Mouse (Mus musculus) embryonic facial prominence, embryonic 15.5 days (tissue): ENCODE data around the gene Olfr1290. TPM values are rescaled to one million over a fixed set of nuclear protein-coding genes. Genes with fewer than 3 reads are reported as not detected.

Experiments used
- ATAC-seq: fragments of 200-750 bp; cut with Nextera tagmentation; 2 replicates; pipeline ENCODE4 v1.8.0; 2017; ENCODE audit warnings: low read depth, moderate TSS enrichment; ENCODE audit not compliant: insufficient number of reproducible peaks, low FRiP score, low TSS enrichment
- H3K27ac ChIP-seq: fragments of 300-500 bp; sonication (generic); replicated peaks from 2 replicates; pipeline ENCODE4 v1.5.1; 2015; ENCODE audit warnings: mild to moderate bottlenecking, inconsistent platforms
- H3K27me3 ChIP-seq: fragments of 300-500 bp; sonication (generic); 2 replicates; pipeline ENCODE4 v1.6.1; 2015; ENCODE audit warnings: inconsistent platforms
- H3K36me3 ChIP-seq: fragments of 300-500 bp; sonication (generic); 2 replicates; pipeline ENCODE4 v1.6.1; 2015; ENCODE audit warnings: mild to moderate bottlenecking, inconsistent platforms
- H3K4me1 ChIP-seq: fragments of 300-500 bp; sonication (generic); 2 replicates; pipeline ENCODE4 v1.6.1; 2015; ENCODE audit warnings: inconsistent platforms
- H3K4me2 ChIP-seq: fragments of 300-500 bp; sonication (generic); replicated peaks from 2 replicates; pipeline ENCODE4 v1.6.1; 2015; ENCODE audit warnings: mild to moderate bottlenecking, inconsistent platforms
- H3K4me3 ChIP-seq: fragments of 300-500 bp; sonication (generic); replicated peaks from 2 replicates; pipeline ENCODE4 v1.5.1; 2015; ENCODE audit warnings: mild to moderate bottlenecking, inconsistent platforms
- H3K9ac ChIP-seq: fragments of 300-500 bp; sonication (generic); 2 replicates; pipeline ENCODE4 v1.6.1; 2015; ENCODE audit warnings: inconsistent platforms
- H3K9me3 ChIP-seq: fragments of 300-500 bp; sonication (generic); replicated peaks from 2 replicates; pipeline ENCODE4 v1.6.1; 2016; ENCODE audit warnings: inconsistent platforms
- WGBS: fragments of 180-500 bp; shearing (Covaris S2); methylation state at CpG from one replicate; pipeline ENCODE4 v1.1.7; 2015; 5-methylcytosine and 5-hydroxymethylcytosine counted together
- polyA plus RNA-seq: library from polyadenylated mRNA; unstranded; fragments of >200 nt; fragmentation: Nextera tagmentation; extraction: Ambion mirVana; gene quantifications from 2 replicates; pipeline ENCODE4 v1.2.1, GENCODE M21; 2015

Gene Olfr1290
- not detected in 2 replicates for polyA plus RNA-seq

DNA sequence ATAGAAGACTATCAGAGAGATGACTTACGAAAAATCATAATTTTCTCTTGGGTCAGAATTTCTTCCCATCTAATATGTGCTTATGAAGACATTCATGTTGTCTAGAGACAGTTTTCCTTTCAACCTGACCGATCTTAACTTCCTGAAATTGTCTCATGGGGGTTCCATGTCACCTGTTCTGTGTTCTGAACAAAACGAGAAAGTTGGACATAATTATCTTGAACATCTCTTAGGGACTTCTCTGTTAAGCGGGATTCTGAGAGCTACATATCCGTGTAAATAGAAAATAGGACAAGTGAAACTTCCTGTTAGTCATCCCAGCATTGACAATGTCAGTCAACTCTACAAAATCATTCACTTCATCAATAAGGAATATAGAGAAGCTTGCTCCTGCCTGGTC lies at the start of gene Olfr1290:
TSS of gene Olfr1290 (minus strand) at position 101 of the 400 bp plus-strand sequence.
- 75% methylated on average over 5 of the region's 5 CpGs for WGBS
- no peak within 1 kb of the TSS for H3K27ac ChIP-seq
- H3K4me1 ChIP-seq: no peaks in the 10 kb centered on the region
- no peak within 1 kb of the TSS for H3K9ac ChIP-seq
- no peaks in the 10 kb centered on the region for H3K36me3 ChIP-seq
- no peak for ATAC-seq
- no peak within 1 kb of the TSS for H3K4me3 ChIP-seq
- H3K9me3 ChIP-seq: no peaks in the 10 kb centered on the region
- H3K27me3 ChIP-seq: no peaks in the 10 kb centered on the region
- no peak within 1 kb of the TSS for H3K4me2 ChIP-seq

DNA sequence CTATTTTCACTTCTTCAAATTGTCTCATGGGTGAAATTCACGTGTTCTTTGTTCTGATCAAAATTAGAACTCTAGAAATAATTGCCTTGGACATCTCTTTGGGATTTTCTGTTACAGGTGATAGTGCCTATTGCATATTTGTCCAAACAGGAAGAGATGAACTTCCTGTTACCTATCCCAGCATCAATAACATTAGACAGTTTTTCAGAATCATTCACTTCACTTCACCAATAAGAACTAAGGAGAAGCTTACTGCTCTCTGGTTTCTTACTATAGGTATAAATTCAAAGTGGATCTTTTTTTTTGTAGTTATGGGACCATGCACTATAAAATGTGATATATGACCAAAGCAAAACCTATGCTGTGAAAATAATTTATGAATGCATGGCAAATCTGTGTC lies 46.6 kb upstream of the Olfr1290 start, which contains the start of gene Olfr1294:
TSS of gene Olfr1294 (minus strand) at position 101 of the 400 bp plus-strand sequence.
- Histone ChIP-seq H3K27me3 (no peaks in the 10 kb centered on the region), H3K4me3 (no peak within 1 kb of the TSS), H3K4me1 (no peaks in the 10 kb centered on the region), H3K9me3 (no peaks in the 10 kb centered on the region), H3K27ac (no peak within 1 kb of the TSS), H3K36me3 (no peaks in the 10 kb centered on the region), H3K9ac (no peak within 1 kb of the TSS), H3K4me2 (no peak within 1 kb of the TSS)
- 42% methylated on average over 1 of the region's 1 CpGs for WGBS
- no peak for ATAC-seq

DNA sequence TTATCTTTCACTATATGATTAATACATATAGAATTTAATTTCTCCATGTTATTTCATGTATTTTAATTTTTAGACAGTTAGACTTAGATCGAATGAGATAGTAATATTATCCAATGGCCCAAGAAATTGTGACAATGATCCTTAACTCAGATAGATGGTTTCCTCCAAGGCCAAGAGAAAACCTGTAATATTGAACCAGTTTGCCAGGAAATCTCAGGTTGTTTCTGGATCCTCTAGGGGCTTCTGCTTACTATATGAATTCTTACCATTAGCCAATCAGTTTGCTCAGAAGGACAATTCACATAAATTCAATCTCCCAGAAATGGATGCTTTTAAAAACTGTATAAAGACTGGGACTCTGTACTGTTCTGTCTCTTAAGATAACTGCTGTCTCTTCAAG lies 31.3 kb upstream of the Olfr1290 start, which contains the start of gene Olfr1293-ps:
TSS of gene Olfr1293-ps (plus strand) at position 301 of the 400 bp plus-strand sequence.
- 76% methylated on average over 1 of the region's 1 CpGs for WGBS
- no peaks in the 10 kb centered on the region for H3K27me3 ChIP-seq
- no peak within 1 kb of the TSS for H3K27ac ChIP-seq
- no peak for ATAC-seq
- H3K4me1 ChIP-seq: no peaks in the 10 kb centered on the region
- H3K4me2 ChIP-seq: no peak within 1 kb of the TSS
- H3K9ac ChIP-seq: no peak within 1 kb of the TSS
- no peaks in the 10 kb centered on the region for H3K9me3 ChIP-seq
- H3K36me3 ChIP-seq: no peaks in the 10 kb centered on the region
- H3K4me3 ChIP-seq: no peak within 1 kb of the TSS

DNA sequence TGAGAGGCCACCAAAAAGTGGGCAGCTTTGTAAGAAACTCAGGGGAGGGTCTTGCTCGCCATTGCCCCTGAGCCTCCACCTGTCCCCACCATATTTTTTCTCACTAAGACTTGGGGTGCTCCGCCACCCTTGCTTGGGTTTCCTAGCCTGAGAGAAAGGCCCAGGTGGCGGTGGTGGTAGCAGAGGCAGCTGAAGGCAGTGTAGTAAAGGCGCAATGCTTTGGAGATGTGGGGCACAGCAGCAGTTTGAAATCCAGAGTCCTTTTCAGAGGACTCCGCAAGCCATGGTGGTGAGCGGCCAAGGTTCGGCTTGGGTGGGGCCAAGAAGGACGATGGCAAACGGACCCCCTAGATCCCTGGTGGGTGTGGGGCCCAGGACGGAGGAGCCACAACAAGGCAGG lies 23.8 kb upstream of the Olfr1290 start:
- no peaks in the 10 kb centered on the region for H3K4me1 ChIP-seq
- no peak for ATAC-seq
- no peak overlapping the region for H3K9ac ChIP-seq
- no peak overlapping the region for H3K4me2 ChIP-seq
- no peaks in the 10 kb centered on the region for H3K9me3 ChIP-seq
- H3K27me3 ChIP-seq: no peaks in the 10 kb centered on the region
- no peaks in the 10 kb centered on the region for H3K36me3 ChIP-seq
- WGBS: 86% methylated on average over 10 of the region's 10 CpGs
- no peak overlapping the region for H3K27ac ChIP-seq
- H3K4me3 ChIP-seq: no peak overlapping the region

DNA sequence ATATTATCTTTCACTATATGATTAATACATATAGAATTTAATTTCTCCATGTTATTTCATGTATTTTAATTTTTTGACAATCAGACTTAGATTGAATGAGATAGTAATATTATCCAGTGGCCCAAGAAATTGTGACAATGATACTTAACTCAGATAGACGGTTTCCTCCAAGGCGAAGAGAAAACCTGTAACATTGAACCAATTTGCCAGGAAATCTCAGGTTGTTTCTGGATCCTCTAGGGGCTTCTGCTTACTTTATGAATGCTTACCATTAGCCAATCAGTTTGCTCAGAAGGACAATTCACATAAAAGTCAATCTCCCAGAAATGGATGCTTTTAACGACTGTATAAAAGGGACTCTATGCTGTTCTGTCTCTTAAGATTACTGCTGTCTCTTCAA lies 3.3 kb upstream of the Olfr1290 start, which contains the start of gene Olfr1291-ps1:
TSS of gene Olfr1291-ps1 (plus strand) at position 301 of the 400 bp plus-strand sequence.
- ATAC-seq: no peak
- H3K27me3 ChIP-seq: no peaks in the 10 kb centered on the region
- H3K4me3 ChIP-seq: no peak within 1 kb of the TSS
- no peak within 1 kb of the TSS for H3K27ac ChIP-seq
- no peaks in the 10 kb centered on the region for H3K9me3 ChIP-seq
- no peaks in the 10 kb centered on the region for H3K36me3 ChIP-seq
- H3K9ac ChIP-seq: no peak within 1 kb of the TSS
- WGBS: 83% methylated on average over 3 of the region's 3 CpGs
- no peak within 1 kb of the TSS for H3K4me2 ChIP-seq
- H3K4me1 ChIP-seq: no peaks in the 10 kb centered on the region

DNA sequence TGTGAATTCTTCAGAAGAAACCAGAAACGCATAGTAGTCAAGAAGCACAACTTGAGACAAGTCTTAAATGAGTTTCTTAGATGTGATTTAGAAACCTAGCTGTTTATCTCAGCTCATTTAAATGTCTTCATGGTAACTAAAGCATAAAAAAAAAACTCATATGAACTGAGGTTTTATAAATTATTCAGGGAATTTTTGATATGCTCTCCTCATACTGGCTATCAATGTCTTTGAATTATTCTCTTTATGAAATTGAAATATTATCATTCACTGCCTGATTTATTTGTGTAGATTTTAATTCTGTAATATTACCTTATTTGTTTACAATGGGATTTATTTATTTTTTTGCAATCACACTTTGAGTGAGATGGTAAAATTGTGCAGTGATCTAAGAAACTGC lies 13.1 kb downstream of the Olfr1290 start, which contains the start of gene Olfr1289:
TSS of gene Olfr1289 (plus strand) at position 301 of the 400 bp plus-strand sequence.
- Histone ChIP-seq H3K9me3 (no peaks in the 10 kb centered on the region), H3K27ac (no peak within 1 kb of the TSS), H3K4me2 (no peak within 1 kb of the TSS), H3K4me3 (no peak within 1 kb of the TSS), H3K4me1 (no peaks in the 10 kb centered on the region), H3K36me3 (no peaks in the 10 kb centered on the region), H3K9ac (no peak within 1 kb of the TSS), H3K27me3 (no peaks in the 10 kb centered on the region)
- ATAC-seq: no peak
- 69% methylated on average over 1 of the region's 1 CpGs for WGBS

DNA sequence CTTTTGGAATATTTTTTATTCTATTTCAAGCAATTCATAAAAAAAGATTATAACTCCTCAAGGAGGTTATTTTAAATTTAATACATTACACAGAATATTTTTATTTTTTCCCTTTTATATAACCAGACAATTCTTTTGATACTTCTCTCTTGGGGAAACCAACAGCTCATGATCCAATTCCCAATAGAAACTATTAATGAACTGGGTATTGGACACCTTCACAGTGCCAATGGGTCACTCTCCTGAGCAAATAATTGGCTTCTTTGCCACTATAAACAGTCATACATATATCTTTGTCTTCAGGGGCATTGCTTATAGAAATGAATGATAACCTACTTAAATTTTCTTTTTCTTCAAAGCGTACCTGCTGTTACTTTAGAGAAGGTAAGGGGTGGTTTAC lies 19.8 kb downstream of the Olfr1290 start, which contains the start of gene Olfr1288:
TSS of gene Olfr1288 (plus strand) at position 301 of the 400 bp plus-strand sequence.
- no peak within 1 kb of the TSS for H3K27ac ChIP-seq
- ATAC-seq: no peak
- no peaks in the 10 kb centered on the region for H3K9me3 ChIP-seq
- H3K27me3 ChIP-seq: no peaks in the 10 kb centered on the region
- WGBS: 89% methylated on average over 1 of the region's 1 CpGs
- H3K4me1 ChIP-seq: no peaks in the 10 kb centered on the region
- H3K9ac ChIP-seq: no peak within 1 kb of the TSS
- no peak within 1 kb of the TSS for H3K4me3 ChIP-seq
- H3K36me3 ChIP-seq: no peaks in the 10 kb centered on the region
- no peak within 1 kb of the TSS for H3K4me2 ChIP-seq

DNA sequence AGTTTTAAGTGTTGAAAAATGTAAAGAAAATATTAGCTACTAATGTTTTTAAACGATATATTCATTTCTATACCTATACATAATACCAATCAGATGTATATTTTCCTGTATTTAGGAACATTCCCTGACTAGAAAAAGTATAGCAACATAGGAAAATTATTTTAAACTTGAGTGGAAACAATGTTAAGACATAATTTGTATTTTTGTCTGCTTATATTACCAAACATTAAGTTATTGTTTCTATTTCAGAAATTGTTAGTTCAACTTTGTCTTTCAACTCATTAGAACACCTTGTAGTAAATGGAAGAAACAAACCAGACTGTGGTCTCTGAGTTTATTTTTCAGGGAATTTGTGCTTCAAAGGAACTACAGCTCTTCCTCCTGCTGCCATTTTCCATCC lies 44.8 kb downstream of the Olfr1290 start, which contains the start of gene Olfr1287:
TSS of gene Olfr1287 (plus strand) at position 301 of the 400 bp plus-strand sequence.
- no peak for ATAC-seq
- Histone ChIP-seq H3K27me3 (no peaks in the 10 kb centered on the region), H3K27ac (no peak within 1 kb of the TSS), H3K4me1 (no peaks in the 10 kb centered on the region), H3K4me2 (no peak within 1 kb of the TSS), H3K9me3 (no peaks in the 10 kb centered on the region), H3K4me3 (no peak within 1 kb of the TSS), H3K9ac (no peak within 1 kb of the TSS), H3K36me3 (no peaks in the 10 kb centered on the region)
- WGBS: 78% methylated on average over 1 of the region's 1 CpGs

Other genes starting within 250 kb of the Olfr1290 start
- not detected in 2 replicates for gene Olfr1276, start 239.3 kb downstream of the Olfr1290 start, polyA plus RNA-seq
- not detected in 2 replicates for gene Olfr1277, start 219.7 kb downstream of the Olfr1290 start, polyA plus RNA-seq
- not detected in 2 replicates for gene Olfr1278, start 203.7 kb downstream of the Olfr1290 start, polyA plus RNA-seq
- gene Olfr1279, start 193.2 kb downstream of the Olfr1290 start, polyA plus RNA-seq: not detected in 2 replicates
- gene Olfr1280, start 179.8 kb downstream of the Olfr1290 start, polyA plus RNA-seq: not detected in 2 replicates
- not detected in 2 replicates for gene Olfr1281, start 167.3 kb downstream of the Olfr1290 start, polyA plus RNA-seq
- not detected in 2 replicates for gene Olfr1282, start 157.8 kb downstream of the Olfr1290 start, polyA plus RNA-seq
- gene Olfr1283, start 127.0 kb downstream of the Olfr1290 start, polyA plus RNA-seq: not detected in 2 replicates
- gene Olfr1284, start 118.3 kb downstream of the Olfr1290 start, polyA plus RNA-seq: not detected in 2 replicates
- not detected in 2 replicates for gene Olfr1286, start 70.7 kb downstream of the Olfr1290 start, polyA plus RNA-seq
- gene Olfr1287, start 44.7 kb downstream of the Olfr1290 start, polyA plus RNA-seq: not detected in 2 replicates
- gene Olfr1288, start 19.7 kb downstream of the Olfr1290 start, polyA plus RNA-seq: not detected in 2 replicates
- gene Olfr1289, start 13.0 kb downstream of the Olfr1290 start, polyA plus RNA-seq: not detected in 2 replicates
- gene Olfr1291-ps1, start 3.4 kb upstream of the Olfr1290 start, polyA plus RNA-seq: 0.04 TPM in 1 of 2 replicates, not detected in the other
- gene Olfr1293-ps, start 31.4 kb upstream of the Olfr1290 start, polyA plus RNA-seq: not detected in 2 replicates
- gene Olfr1294, start 46.5 kb upstream of the Olfr1290 start, polyA plus RNA-seq: not detected in 2 replicates
- gene Olfr1295, start 75.9 kb upstream of the Olfr1290 start, polyA plus RNA-seq: not detected in 2 replicates
- 0.12 TPM in 1 of 2 replicates, not detected in the other for gene Olfr1297, start 132.7 kb upstream of the Olfr1290 start, polyA plus RNA-seq
- not detected in 2 replicates for gene Olfr1298, start 155.4 kb upstream of the Olfr1290 start, polyA plus RNA-seq
- gene Olfr1299, start 167.6 kb upstream of the Olfr1290 start, polyA plus RNA-seq: not detected in 2 replicates